Mouse (Mus musculus): ENCODE measurements around the gene Calb2. TPM values are rescaled to one million over a fixed set of nuclear protein-coding genes. Genes with fewer than 3 reads are reported as not detected.

Calb2 gene
- polyA plus RNA-seq, 1 experiment from 2014 or later, result 3.8 TPM

- H3K27me3 ChIP-seq, result peaks cover 6% of the 10 kb centered on the region; the same call in 1 of the 2 replicates
- 48% methylated on average over 6 of the region's 6 CpGs for WGBS
- no peak overlapping the region for H3K4me3 ChIP-seq
- H3K36me3 ChIP-seq, result no peaks in the 10 kb centered on the region
- no peak overlapping the region for H3K4me2 ChIP-seq
- no peak overlapping the region for H3K9ac ChIP-seq
- ATAC-seq (ENCODE audit: insufficient number of reproducible peaks, insufficient read depth, low FRiP score, low TSS enrichment, low read depth), result no peak
- no peaks in the 10 kb centered on the region for H3K4me1 ChIP-seq
- no peak overlapping the region for H3K27ac ChIP-seq
- no peaks in the 10 kb centered on the region for H3K9me3 ChIP-seq
These were observed 48.3 kb downstream of the Calb2 start for GRCm38 (mm10) chr8:110119715-110120114.

GRCm38 (mm10) chr8:110102653-110103052 is 65.4 kb downstream of the Calb2 start, which contains the start of gene Gm17720:
TSS of gene Gm17720 (minus strand) at chr8:110102753.
- ATAC-seq (ENCODE audit: insufficient number of reproducible peaks, insufficient read depth, low FRiP score, low TSS enrichment, low read depth), result no peak
- WGBS, result 86% methylated on average over 3 of the region's 3 CpGs
- Histone ChIP-seq H3K27ac (no peak within 1 kb of the TSS), H3K4me2 (no peak within 1 kb of the TSS), H3K4me3 (no peak within 1 kb of the TSS), H3K9me3 (no peaks in the 10 kb centered on the region), H3K9ac (no peak within 1 kb of the TSS), H3K27me3 (no peaks in the 10 kb centered on the region), H3K4me1 (no peaks in the 10 kb centered on the region), H3K36me3 (no peaks in the 10 kb centered on the region)

GRCm38 (mm10) chr8:110101676-110102075 is 66.3 kb downstream of the Calb2 start:
- H3K9ac ChIP-seq, result no peak overlapping the region
- no peaks in the 10 kb centered on the region for H3K4me1 ChIP-seq
- H3K9me3 ChIP-seq, result no peaks in the 10 kb centered on the region
- H3K4me2 ChIP-seq, result no peak overlapping the region
- 85% methylated on average over 15 of the region's 15 CpGs for WGBS
- no peak overlapping the region for H3K4me3 ChIP-seq
- no peaks in the 10 kb centered on the region for H3K36me3 ChIP-seq
- H3K27me3 ChIP-seq, result no peaks in the 10 kb centered on the region
- H3K27ac ChIP-seq, result no peak overlapping the region
- ATAC-seq (ENCODE audit: insufficient number of reproducible peaks, insufficient read depth, low FRiP score, low TSS enrichment, low read depth), result 0 out of 2 replicates have a peak, but pooled peaks have one; percentile 17

GRCm38 (mm10) chr8:110100907-110101306 is 67.1 kb downstream of the Calb2 start, which contains the start of gene Gm21964:
TSS of gene Gm21964 (plus strand) at chr8:110101207.
- Histone ChIP-seq H3K36me3 (no peaks in the 10 kb centered on the region), H3K4me1 (no peaks in the 10 kb centered on the region), H3K27me3 (no peaks in the 10 kb centered on the region), H3K27ac (no peak within 1 kb of the TSS), H3K4me2 (no peak within 1 kb of the TSS), H3K4me3 (no peak within 1 kb of the TSS), H3K9ac (no peak within 1 kb of the TSS), H3K9me3 (no peaks in the 10 kb centered on the region)
- no peak for ATAC-seq (ENCODE audit: insufficient number of reproducible peaks, insufficient read depth, low FRiP score, low TSS enrichment, low read depth)
- WGBS, result 83% methylated on average over 12 of the region's 12 CpGs

- H3K4me2 ChIP-seq, result no peak overlapping the region
- peaks cover 29% of the 10 kb centered on the region for H3K36me3 ChIP-seq
- no peaks in the 10 kb centered on the region for H3K27me3 ChIP-seq
- 65% methylated on average over 1 of the region's 1 CpGs for WGBS
- H3K4me1 ChIP-seq, result no peaks in the 10 kb centered on the region
- H3K9ac ChIP-seq, result no peak overlapping the region
- H3K27ac ChIP-seq, result no peak overlapping the region
- H3K4me3 ChIP-seq, result no peak overlapping the region
- ATAC-seq (ENCODE audit: insufficient number of reproducible peaks, insufficient read depth, low FRiP score, low TSS enrichment, low read depth), result no peak
- H3K9me3 ChIP-seq, result peaks cover 9% of the 10 kb centered on the region
These were observed 76.1 kb downstream of the Calb2 start for GRCm38 (mm10) chr8:110091869-110092268.

Other genes with a start within 250 kb of the Calb2 start
- gene Marveld3, start 206.0 kb downstream of the Calb2 start, polyA plus RNA-seq (2015; fragmentation: Nextera tagmentation; extraction: Ambion mirVana), result 2.9 and 4.1 TPM in 2 replicates
- gene Tat, start 177.8 kb downstream of the Calb2 start, polyA plus RNA-seq (2015; fragmentation: Nextera tagmentation; extraction: Ambion mirVana), result not detected in 2 replicates
- not detected in 2 replicates for gene Chst4, start 128.5 kb downstream of the Calb2 start, polyA plus RNA-seq (2015; fragmentation: Nextera tagmentation; extraction: Ambion mirVana)
- 10.8 and 11.7 TPM in 2 replicates for gene Zfp612, start 88.5 kb downstream of the Calb2 start, polyA plus RNA-seq (2015; fragmentation: Nextera tagmentation; extraction: Ambion mirVana)
- not detected in 2 replicates for gene Gm21964, start 67.0 kb downstream of the Calb2 start, polyA plus RNA-seq (2015; fragmentation: Nextera tagmentation; extraction: Ambion mirVana)
- gene Gm17720, start 65.5 kb downstream of the Calb2 start, polyA plus RNA-seq (2015; fragmentation: Nextera tagmentation; extraction: Ambion mirVana), result not detected in 2 replicates
- gene Cmtr2, start 47.5 kb upstream of the Calb2 start, polyA plus RNA-seq (2015; fragmentation: Nextera tagmentation; extraction: Ambion mirVana), result 7.7 and 9.2 TPM in 2 replicates
- 0.08 and 0.12 TPM in 2 replicates for gene Hydin, start 98.8 kb upstream of the Calb2 start, polyA plus RNA-seq (2015; fragmentation: Nextera tagmentation; extraction: Ambion mirVana)